Mouse (Mus musculus) gastrocnemius, adult 2 months (tissue): Measurements from ENCODE around the gene Lmtk2. TPM values are rescaled to one million over a fixed set of nuclear protein-coding genes. Genes with fewer than 3 reads are reported as not detected.

Experiments used
- DNase-seq: peaks from one replicate; pipeline ENCODE4 v3.0.0; 2022
- H3K27ac ChIP-seq: fragments of 200-600 bp; 2 replicates; pipeline ENCODE4 v1.8.1; 2022; ENCODE audit warnings: mild to moderate bottlenecking
- H3K4me3 ChIP-seq: fragments of 200-600 bp; 2 replicates; pipeline ENCODE4 v1.8.1; 2022; ENCODE audit warnings: mild to moderate bottlenecking, moderate library complexity
- CTCF ChIP-seq: fragments of 200-600 bp; IDR thresholded peaks from 2 replicates; pipeline ENCODE4 v1.8.1; 2022; ENCODE audit warnings: antibody characterized with exemption, mild to moderate bottlenecking, moderate library complexity
- intact Hi-C: fragments of 180-260 bp; cut with DNase I; formaldehyde crosslinking; loops from one replicate; pipeline ENCODE4 v1.15.1; 2025
- long read RNA-seq, 2 experiments: library from polyadenylated mRNA; stranded (forward); transcript quantifications; one replicate each; pipeline ENCODE4 v2.0.0; 2021
- total RNA-seq, 2 experiments: library from RNA; stranded (reverse); gene quantifications; 2 replicates each; pipeline ENCODE4 v1.2.3; 2021

Gene Lmtk2
- total RNA-seq, result 10 to 100 TPM; 24.7 to 25.0 TPM
- long read RNA-seq, experiment 1, full-length matches to known transcripts, result 6 of 17 reads
- long read RNA-seq, experiment 1, partial matches to known transcripts, result 11 of 17 reads
- long read RNA-seq, experiment 1, other reads (novel, unspliced or antisense), result 0 of 17 reads
- long read RNA-seq, experiment 2, full-length matches to known transcripts, result 3 of 11 reads
- long read RNA-seq, experiment 2, partial matches to known transcripts, result 3 of 11 reads
- long read RNA-seq, experiment 2, other reads (novel, unspliced or antisense), result 5 of 11 reads

DNA sequence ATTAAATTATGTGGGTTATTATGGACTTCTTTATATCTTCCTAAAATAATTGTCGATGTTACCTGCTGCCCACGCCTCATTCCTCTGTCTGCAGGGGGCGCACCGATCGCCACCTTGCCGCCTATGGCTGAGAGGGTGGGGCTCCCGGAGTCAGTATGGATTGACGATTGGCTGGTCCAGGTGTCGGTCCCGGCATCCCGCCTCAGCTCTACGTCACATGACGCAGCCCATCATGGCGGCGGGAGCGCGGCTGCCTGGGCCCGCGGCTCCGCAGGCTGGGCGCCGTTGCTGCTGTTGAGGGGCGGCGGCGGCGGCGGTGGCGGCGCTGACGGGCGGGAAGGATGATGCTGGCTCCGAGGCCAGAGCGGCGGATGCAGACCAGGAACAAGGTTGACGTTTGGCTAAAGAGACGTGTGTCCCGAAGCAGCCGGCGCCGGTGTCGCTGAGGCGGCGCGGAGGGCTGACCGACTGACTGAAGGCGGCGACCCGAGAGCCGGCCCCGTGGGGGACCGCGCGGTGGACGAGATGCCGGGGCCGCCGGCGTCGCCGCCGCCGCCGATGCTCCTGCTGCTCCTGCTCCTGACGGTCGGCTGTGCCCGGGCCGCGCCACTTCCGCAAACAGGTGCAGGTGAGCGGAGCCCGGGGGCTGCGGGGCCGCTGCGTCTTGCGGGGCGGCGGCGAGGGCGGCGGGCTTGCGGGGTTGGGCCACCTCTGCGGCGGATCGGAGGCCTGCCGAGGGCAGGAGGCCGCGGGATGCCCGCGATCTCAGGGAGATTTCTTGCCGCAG is at the start of gene Lmtk2:
Gene Lmtk2 (plus strand): TSS at position 288 of the 787 bp plus-strand sequence.
- TF ChIP-seq CTCF, result peak; percentile 95
- peak; percentile 98 for DNase-seq

GRCm38 (mm10) chr5:144051268-144051667 is 49.0 kb upstream of the Lmtk2 start:
- intact Hi-C loops, result no loop called here
- H3K27ac ChIP-seq, result no peak overlapping the region
- DNase-seq, result no peak
- TF ChIP-seq CTCF, result peak; percentile 24; the same call in 1 of the 2 replicates
- H3K4me3 ChIP-seq, result no peak overlapping the region

More for the DNA sequence above, at the start of gene Lmtk2:
- peak within 1 kb of the TSS; percentile 92 for H3K27ac ChIP-seq
- intact Hi-C loops, result no loop called here
- H3K4me3 ChIP-seq, result peak within 1 kb of the TSS; percentile 98

- intact Hi-C loops, result no loop called here
Measured at GRCm38 (mm10) chr5:144053450-144053849, 46.8 kb upstream of the Lmtk2 start.

DNA sequence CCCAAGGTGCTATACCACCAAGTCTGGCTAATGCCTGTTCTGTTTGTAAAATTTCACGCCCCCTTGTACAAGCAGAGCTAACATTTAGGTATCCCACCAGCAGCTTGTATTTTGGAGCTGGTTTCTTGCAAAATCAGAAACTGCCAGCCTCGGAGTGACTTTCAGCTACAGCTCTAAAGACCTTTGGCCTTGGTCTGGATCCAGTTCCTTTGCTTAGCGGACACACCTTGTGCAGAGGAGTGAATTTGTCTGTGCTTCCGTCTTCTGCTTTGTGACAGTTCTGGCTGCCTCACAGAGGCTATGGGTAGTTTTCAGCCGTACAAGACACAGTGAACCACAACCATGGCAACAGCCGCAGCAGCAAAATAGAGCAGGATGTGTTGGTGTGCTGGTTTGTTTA is 45.9 kb upstream of the Lmtk2 start:
- intact Hi-C loops, result no loop called here
- TF ChIP-seq CTCF, result no peak
- DNase-seq, result no peak
- Histone ChIP-seq H3K27ac (no peak overlapping the region), H3K4me3 (no peak overlapping the region)

More at GRCm38 (mm10) chr5:144053450-144053849, 46.8 kb upstream of the Lmtk2 start:
- Histone ChIP-seq H3K27ac (no peak overlapping the region), H3K4me3 (no peak overlapping the region)
- TF ChIP-seq CTCF, result no peak
- DNase-seq, result no peak

DNA sequence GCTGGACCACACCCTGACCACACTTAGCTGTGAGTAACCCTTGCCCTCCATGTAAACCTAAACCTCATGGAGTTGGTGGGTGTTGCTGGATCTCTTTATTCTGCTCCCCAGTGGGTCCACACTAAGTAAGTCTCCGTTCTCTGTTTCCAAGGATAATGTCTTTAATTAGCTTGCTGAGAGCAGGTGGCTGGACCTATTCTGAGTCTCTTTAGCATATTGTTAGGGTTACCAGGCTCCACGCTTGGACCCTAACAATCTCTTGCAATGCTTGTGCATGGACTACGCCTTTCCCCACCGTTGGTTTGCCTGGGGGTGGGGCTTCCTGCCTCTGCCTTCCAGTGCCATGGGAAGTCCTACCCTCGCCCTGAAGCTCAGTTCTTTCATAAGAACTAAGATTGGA is 36.1 kb upstream of the Lmtk2 start:
- H3K4me3 ChIP-seq, result no peak overlapping the region
- no peak for DNase-seq
- TF ChIP-seq CTCF, result no peak
- H3K27ac ChIP-seq, result no peak overlapping the region
- intact Hi-C loops, result no loop called here

- H3K4me3 ChIP-seq, result no peak overlapping the region
- no peak overlapping the region for H3K27ac ChIP-seq
- no peak for TF ChIP-seq CTCF
- intact Hi-C loops, result no loop called here
- DNase-seq, result no peak
Measured at GRCm38 (mm10) chr5:144066036-144066435, 34.2 kb upstream of the Lmtk2 start.

GRCm38 (mm10) chr5:144070064-144070463 is 30.2 kb upstream of the Lmtk2 start:
- DNase-seq, result no peak
- no peak for TF ChIP-seq CTCF
- intact Hi-C loops, result no loop called here

GRCm38 (mm10) chr5:144071249-144071648 is 29.0 kb upstream of the Lmtk2 start:
- no peak for DNase-seq
- H3K27ac ChIP-seq, result no peak overlapping the region
- TF ChIP-seq CTCF, result no peak
- no peak overlapping the region for H3K4me3 ChIP-seq
- intact Hi-C loops, result no loop called here

More at GRCm38 (mm10) chr5:144070064-144070463, 30.2 kb upstream of the Lmtk2 start:
- Histone ChIP-seq H3K4me3 (no peak overlapping the region), H3K27ac (no peak overlapping the region)

GRCm38 (mm10) chr5:144077541-144077940 is 22.7 kb upstream of the Lmtk2 start:
- no peak for DNase-seq
- intact Hi-C loops, result no loop called here
- no peak overlapping the region for H3K4me3 ChIP-seq
- H3K27ac ChIP-seq, result no peak overlapping the region
- no peak for TF ChIP-seq CTCF

GRCm38 (mm10) chr5:144080886-144081285 is 19.4 kb upstream of the Lmtk2 start:
- intact Hi-C loops, result no loop called here
- Histone ChIP-seq H3K27ac (no peak overlapping the region), H3K4me3 (no peak overlapping the region)
- DNase-seq, result no peak
- TF ChIP-seq CTCF, result no peak

DNA sequence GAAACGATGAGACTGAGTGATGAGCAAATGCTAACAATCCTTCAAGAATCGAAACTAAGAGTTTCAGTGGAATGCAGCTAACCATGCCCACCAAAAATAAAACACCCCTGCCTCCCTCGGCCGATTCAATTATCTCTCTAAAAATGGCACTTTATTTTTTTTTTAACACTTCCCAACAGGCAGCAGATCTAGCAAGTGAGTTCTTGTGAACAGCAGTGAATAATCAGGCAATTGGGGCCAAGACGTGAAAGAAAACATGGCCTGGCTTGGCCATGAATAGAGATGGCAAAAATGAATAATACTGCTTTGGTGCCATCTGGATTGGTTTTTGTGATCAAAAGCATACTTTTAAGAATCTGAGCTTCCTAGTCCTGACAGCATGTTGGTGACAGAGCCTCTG is 18.2 kb upstream of the Lmtk2 start:
- H3K27ac ChIP-seq, result no peak overlapping the region
- TF ChIP-seq CTCF, result no peak
- no peak for DNase-seq
- no peak overlapping the region for H3K4me3 ChIP-seq
- intact Hi-C loops, result no loop called here

DNA sequence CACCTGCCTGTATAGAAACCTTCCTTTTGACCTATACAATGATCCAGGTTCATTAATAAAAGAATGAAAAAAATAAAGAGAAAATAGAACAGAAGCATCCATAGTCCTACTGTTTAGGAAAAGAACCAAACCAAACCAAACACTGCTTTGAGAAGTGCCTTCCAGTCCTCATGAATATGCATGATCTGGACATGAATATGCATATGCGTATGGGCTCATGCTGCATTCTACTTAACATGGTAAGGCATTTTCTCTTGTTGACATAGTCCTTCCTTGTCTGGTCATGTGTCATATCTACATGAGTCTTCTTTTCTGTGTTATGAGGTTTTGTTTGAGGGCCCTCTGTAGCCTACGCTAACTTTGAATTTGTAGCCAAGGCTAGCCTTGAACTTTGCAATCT is 16.7 kb upstream of the Lmtk2 start:
- no peak for DNase-seq
- no peak overlapping the region for H3K27ac ChIP-seq
- intact Hi-C loops, result no loop called here
- TF ChIP-seq CTCF, result no peak
- H3K4me3 ChIP-seq, result no peak overlapping the region

DNA sequence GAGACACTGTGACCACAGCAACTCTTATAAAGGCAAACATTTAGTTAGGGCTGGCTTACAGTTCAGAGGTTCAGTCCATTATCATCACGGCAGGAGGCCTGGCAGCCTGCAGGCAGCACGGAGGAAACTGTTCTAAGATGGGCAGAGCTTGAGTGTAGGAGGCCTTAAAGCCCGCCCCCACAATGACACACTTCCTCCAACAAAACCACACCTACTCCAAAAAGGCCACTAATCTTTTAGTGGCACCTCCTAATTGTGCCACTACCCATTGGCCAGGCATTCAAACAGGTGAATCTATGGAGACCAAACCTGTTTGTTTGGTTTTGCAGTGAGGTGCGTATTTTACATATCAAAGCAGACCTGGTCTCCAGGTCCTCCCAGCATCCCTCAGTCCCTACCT is 16.0 kb upstream of the Lmtk2 start:
- DNase-seq, result no peak
- Histone ChIP-seq H3K27ac (no peak overlapping the region), H3K4me3 (no peak overlapping the region)
- no peak for TF ChIP-seq CTCF
- intact Hi-C loops, result no loop called here

GRCm38 (mm10) chr5:144085696-144086095 is 14.5 kb upstream of the Lmtk2 start:
- no peak for TF ChIP-seq CTCF
- no peak overlapping the region for H3K4me3 ChIP-seq
- intact Hi-C loops, result no loop called here
- H3K27ac ChIP-seq, result no peak overlapping the region
- no peak for DNase-seq
